Mouse (Mus musculus) thymus, adult 2 months (tissue): Measurements from ENCODE around the gene Tcf21.

Source experiments
- CTCF ChIP-seq: fragments of 200-500 bp; IDR thresholded peaks from 2 replicates; pipeline ENCODE4 v1.5.1; 2012; ENCODE audit warnings: mild to moderate bottlenecking, control low read depth, low read length, moderate library complexity, borderline replicate concordance; ENCODE audit not compliant: control insufficient read depth, poor library complexity, insufficient read depth; ENCODE audit errors: extremely low read depth
- POLR2A ChIP-seq: fragments of 200-500 bp; IDR thresholded peaks from 2 replicates; pipeline ENCODE4 v1.6.1; 2012; ENCODE audit warnings: mild to moderate bottlenecking, low read length, control low read depth, moderate library complexity; ENCODE audit not compliant: control insufficient read depth, poor library complexity, insufficient read depth; ENCODE audit errors: extremely low read depth

DNA sequence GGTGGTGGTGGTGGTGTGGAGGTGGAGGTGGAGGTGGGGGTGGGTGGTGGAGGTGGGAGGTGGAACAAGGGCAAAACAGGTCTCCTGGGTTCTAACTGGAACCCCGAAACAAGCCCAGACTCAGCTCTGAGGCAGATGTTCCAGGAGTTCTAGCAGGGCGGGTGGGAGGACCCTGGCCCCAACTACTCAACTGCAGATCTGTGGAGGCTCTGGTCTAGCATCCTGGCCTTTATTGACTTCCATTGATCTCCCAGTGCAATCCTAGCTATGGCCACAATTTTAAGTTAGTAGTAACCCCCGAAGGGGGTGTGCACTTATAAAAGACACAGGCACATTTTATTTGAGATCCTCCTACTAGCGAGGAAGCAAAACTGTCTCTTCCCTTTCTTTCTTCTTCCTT lies 2.0 kb downstream of the Tcf21 start:
- TF ChIP-seq POLR2A (no peak), CTCF (no peak)
